Mouse (Mus musculus) heart, embryonic 16.5 days (tissue): ENCODE measurements around the gene Tmem184a. TPM values are rescaled to one million over a fixed set of nuclear protein-coding genes. Genes with fewer than 3 reads are reported as not detected.
A peak's percentile ranks its signal among the peaks of the same experiment; 100 is the strongest.

Experiments used
- ATAC-seq: fragments of 200-750 bp; cut with Nextera tagmentation; replicated peaks from 2 replicates; pipeline ENCODE4 v1.8.0; 2017; ENCODE audit warnings: moderate number of reproducible peaks; ENCODE audit not compliant: insufficient read depth, low FRiP score; ENCODE audit errors: extremely low read depth
- H3K27ac ChIP-seq: fragments of 300-500 bp; sonication (generic); 2 replicates; pipeline ENCODE4 v1.5.1; 2014; ENCODE audit warnings: mild to moderate bottlenecking, low read length, control low read depth, moderate library complexity
- H3K27me3 ChIP-seq: fragments of 300-500 bp; sonication (generic); 2 replicates; pipeline ENCODE4 v1.6.1; 2014; ENCODE audit warnings: low read length, mixed read lengths; ENCODE audit not compliant: control insufficient read depth, insufficient read depth
- H3K36me3 ChIP-seq: fragments of 300-500 bp; sonication (generic); 2 replicates; pipeline ENCODE4 v1.6.1; 2014; ENCODE audit not compliant: control insufficient read depth, insufficient read depth
- H3K4me1 ChIP-seq: fragments of 300-500 bp; sonication (generic); 2 replicates; pipeline ENCODE4 v1.6.1; 2014; ENCODE audit warnings: low read length, mixed read lengths; ENCODE audit not compliant: control insufficient read depth, insufficient read depth
- H3K4me2 ChIP-seq: fragments of 300-500 bp; sonication (generic); 2 replicates; pipeline ENCODE4 v1.6.1; 2014; ENCODE audit warnings: low read depth, mild to moderate bottlenecking, control low read depth, low read length
- H3K4me3 ChIP-seq: fragments of 300-500 bp; sonication (generic); 2 replicates; pipeline ENCODE4 v1.5.1; 2014; ENCODE audit warnings: mild to moderate bottlenecking, control low read depth, low read length
- H3K9ac ChIP-seq: fragments of 300-500 bp; sonication (generic); 2 replicates; pipeline ENCODE4 v1.6.1; 2014; ENCODE audit warnings: low read length, control low read depth
- H3K9me3 ChIP-seq: fragments of 300-500 bp; sonication (generic); replicated peaks from 2 replicates; pipeline ENCODE4 v1.6.1; 2016; ENCODE audit warnings: low read length; ENCODE audit not compliant: control insufficient read depth
- WGBS: fragments of 180-500 bp; shearing (Covaris S2); extraction: QIAGEN DNeasy Blood & Tissue Kit; methylation state at CpG from one replicate; pipeline ENCODE4 v1.1.7; 2014; 5-methylcytosine and 5-hydroxymethylcytosine counted together
- polyA plus RNA-seq: library from polyadenylated mRNA; unstranded; fragments of >200 nt; fragmentation: Nextera tagmentation; extraction: Ambion mirVana; gene quantifications from 2 replicates; pipeline ENCODE4 v1.2.1, GENCODE M21; 2015

The Tmem184a gene
- polyA plus RNA-seq, 1 experiment from 2014 or later: 0.46 TPM

DNA sequence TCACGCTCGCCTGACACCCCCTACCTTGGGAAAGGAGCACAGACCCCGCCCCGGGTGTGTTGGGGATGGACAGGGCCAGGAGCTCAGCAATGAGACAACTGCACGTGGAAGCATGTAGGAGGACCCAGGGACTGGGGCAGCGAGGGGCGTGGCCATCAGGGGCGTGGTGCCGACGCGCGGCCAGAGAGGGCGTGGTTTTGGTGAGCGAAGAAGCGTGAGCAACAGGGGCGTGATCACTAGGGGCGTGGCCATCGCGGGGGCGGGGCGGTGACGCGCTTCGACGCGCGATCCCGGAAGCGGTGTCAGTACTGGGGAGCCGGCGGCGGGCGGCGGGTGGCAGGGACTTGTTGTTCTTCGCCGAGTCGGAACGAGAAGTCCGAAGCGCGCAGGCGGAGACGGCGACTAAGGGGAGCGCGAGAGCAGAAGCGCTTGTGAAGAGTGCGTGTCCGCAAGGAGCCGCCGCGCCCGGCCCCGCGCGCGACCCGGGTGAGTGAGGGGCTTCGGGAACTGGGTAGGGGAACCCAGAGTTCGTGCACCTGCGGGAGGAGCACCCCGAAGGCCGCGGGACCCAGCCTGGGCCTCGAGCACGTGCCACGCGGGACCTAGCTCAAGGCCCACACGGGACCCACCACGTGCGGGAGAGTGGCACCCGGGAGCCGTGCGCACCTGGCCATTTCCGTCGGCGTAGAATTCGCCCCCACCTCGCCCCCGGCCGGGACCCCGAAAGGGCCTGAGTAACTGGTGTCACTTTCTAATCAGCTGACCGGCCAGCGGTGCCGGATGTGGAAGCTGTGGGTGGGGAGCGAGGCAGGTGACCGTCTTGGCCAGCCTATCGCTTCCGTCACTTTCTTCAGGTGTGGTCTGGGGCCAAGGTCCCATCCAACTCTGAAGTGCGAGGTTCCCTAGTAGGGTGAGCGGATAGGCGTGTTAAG lies 28.2 kb downstream of the Tmem184a start, which contains the start of gene Mafk:
Gene Mafk (plus strand): TSS at position 287 of the 932 bp plus-strand sequence.
- WGBS: under 1% methylated on average over 92 of the region's 92 CpGs
- no peaks in the 10 kb centered on the region for H3K36me3 ChIP-seq
- H3K4me3 ChIP-seq: peak within 1 kb of the TSS; percentile 99
- peak within 1 kb of the TSS; percentile 93 for H3K27ac ChIP-seq
- H3K9me3 ChIP-seq: no peaks in the 10 kb centered on the region
- peaks cover 46% of the 10 kb centered on the region for H3K4me1 ChIP-seq
- ATAC-seq: peak; percentile 84
- H3K4me2 ChIP-seq: peak within 1 kb of the TSS; percentile 99
- peak within 1 kb of the TSS; percentile 96 for H3K9ac ChIP-seq
- no peaks in the 10 kb centered on the region for H3K27me3 ChIP-seq

DNA sequence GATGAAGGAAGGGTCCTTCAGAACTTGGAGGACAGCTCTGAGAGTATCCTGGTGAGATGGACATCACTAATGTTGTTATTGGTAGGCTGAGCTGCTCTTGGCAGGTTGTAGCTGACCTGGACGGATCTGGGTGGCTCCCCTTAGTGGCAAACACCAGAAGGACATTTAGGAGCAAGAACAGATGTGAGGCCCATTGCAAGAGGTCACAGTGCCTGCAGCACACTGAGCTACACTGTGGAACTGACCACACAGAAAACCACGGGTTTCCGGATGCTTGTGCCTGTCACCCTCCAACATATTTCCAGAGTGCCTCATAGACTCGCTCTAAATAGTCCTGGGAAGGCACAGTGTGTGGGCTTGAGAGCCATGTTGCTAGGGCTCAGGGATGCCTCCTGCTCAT lies 30.3 kb downstream of the Tmem184a start:
- Histone ChIP-seq H3K9me3 (no peaks in the 10 kb centered on the region), H3K27me3 (no peaks in the 10 kb centered on the region), H3K4me3 (no peak overlapping the region)

DNA sequence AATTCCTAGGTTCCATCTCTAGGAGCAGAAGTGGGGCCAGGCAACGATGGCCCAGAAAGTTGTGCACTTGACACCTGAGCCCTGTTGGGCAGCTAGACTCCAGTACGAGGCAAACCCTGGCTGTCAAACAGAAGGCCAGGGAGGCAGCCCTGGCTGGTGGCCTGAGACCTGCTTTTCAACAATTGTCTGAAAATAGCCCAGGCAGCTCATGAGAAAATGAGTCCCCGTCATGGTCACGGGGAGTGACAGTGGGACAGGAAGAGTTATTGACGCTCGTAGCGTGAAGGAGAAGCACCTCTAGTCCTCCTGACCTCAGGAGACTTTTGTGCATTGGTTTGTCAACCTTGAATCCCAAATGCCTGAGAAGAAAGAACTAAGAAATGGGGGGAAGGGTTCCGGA lies 38.3 kb downstream of the Tmem184a start:
- Histone ChIP-seq H3K36me3 (no peaks in the 10 kb centered on the region), H3K27me3 (no peaks in the 10 kb centered on the region), H3K9me3 (no peaks in the 10 kb centered on the region), H3K9ac (no peak overlapping the region), H3K4me2 (no peak overlapping the region), H3K4me1 (no peaks in the 10 kb centered on the region), H3K27ac (no peak overlapping the region), H3K4me3 (no peak overlapping the region)
- ATAC-seq: no peak
- 62% methylated on average over 8 of the region's 8 CpGs for WGBS

More for the DNA sequence above, 30.3 kb downstream of the Tmem184a start:
- Histone ChIP-seq H3K4me1 (peaks cover 26% of the 10 kb centered on the region), H3K9ac (no peak overlapping the region), H3K27ac (no peak overlapping the region), H3K4me2 (no peak overlapping the region), H3K36me3 (no peaks in the 10 kb centered on the region)
- ATAC-seq: no peak
- WGBS: 60% methylated on average over 4 of the region's 4 CpGs

DNA sequence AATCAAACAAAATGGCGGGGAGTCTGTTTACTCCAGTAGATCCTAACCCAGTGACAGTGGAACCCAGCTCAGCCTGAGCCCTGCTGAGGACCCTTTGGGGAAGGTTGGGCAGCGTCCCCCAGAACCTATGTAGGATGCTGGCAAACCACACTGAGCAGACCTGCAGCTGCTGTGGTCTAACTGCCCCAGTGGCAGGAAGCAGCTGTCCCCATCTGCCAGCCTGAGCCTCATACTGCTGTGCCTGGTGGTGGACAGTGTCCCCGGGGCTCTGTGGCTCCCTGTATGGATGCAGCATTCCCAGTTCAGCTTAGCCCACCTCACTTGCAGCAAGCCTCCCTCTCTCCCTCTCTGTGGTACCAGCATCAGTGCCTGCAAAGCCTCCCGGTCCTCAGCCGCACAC lies 42.8 kb downstream of the Tmem184a start:
- ATAC-seq: peak; percentile 49

DNA sequence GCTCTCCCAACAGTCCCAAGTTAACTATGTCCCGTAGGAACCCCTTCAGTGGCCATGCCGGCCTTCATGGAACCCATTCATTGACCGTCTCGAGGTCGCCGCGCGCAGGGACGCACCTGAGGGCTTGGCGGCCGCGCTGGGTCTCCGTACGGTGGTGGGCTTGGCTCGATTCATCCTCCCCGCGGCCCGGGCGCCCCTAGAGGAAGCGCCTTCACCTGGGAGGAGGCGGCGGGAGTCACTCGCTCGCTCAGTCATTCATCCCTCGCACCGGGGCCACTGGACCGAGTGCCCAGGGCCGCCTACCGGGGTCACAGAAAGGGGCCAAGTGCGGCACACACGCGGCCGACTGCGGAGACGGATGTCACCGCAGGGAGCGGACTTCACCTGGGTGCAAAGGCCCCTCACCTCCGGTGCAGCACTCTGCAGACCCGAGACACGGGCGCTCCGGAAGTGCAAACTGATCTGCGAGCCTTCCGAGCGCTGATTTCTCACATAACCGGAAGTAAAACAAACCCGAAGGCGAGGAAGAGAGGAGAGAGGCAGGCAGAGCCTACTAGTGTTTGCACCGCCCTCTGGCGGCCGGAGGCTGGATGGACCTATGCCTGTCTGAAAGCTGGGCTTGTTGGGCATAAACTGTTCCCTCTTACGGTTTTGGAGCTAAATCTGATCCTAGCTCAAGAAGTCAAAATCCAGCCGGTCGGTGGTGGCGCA lies 44.3 kb downstream of the Tmem184a start, which contains the start of gene Ints1:
Gene Ints1 (minus strand): TSS at position 459 of the 711 bp plus-strand sequence.
- peak; percentile 85 for ATAC-seq
- H3K4me2 ChIP-seq: peak within 1 kb of the TSS; percentile 92
- H3K9me3 ChIP-seq: no peaks in the 10 kb centered on the region
- WGBS: under 1% methylated on average over 55 of the region's 55 CpGs
- H3K9ac ChIP-seq: peak within 1 kb of the TSS; percentile 93
- H3K27me3 ChIP-seq: no peaks in the 10 kb centered on the region
- H3K36me3 ChIP-seq: peaks cover 27% of the 10 kb centered on the region
- H3K4me3 ChIP-seq: peak within 1 kb of the TSS; percentile 97
- peak within 1 kb of the TSS; percentile 46; the same call in 1 of the 2 replicates for H3K27ac ChIP-seq
- H3K4me1 ChIP-seq: peaks cover 8% of the 10 kb centered on the region

More for the DNA sequence above, 42.8 kb downstream of the Tmem184a start:
- H3K27me3 ChIP-seq: no peaks in the 10 kb centered on the region
- H3K4me3 ChIP-seq: no peak overlapping the region
- H3K4me2 ChIP-seq: no peak overlapping the region
- H3K36me3 ChIP-seq: peaks cover 12% of the 10 kb centered on the region
- peak overlapping the region; percentile 36; the same call in 1 of the 2 replicates for H3K27ac ChIP-seq
- peaks cover 8% of the 10 kb centered on the region for H3K4me1 ChIP-seq
- H3K9me3 ChIP-seq: no peaks in the 10 kb centered on the region
- H3K9ac ChIP-seq: no peak overlapping the region
- 66% methylated on average over 5 of the region's 5 CpGs for WGBS

DNA sequence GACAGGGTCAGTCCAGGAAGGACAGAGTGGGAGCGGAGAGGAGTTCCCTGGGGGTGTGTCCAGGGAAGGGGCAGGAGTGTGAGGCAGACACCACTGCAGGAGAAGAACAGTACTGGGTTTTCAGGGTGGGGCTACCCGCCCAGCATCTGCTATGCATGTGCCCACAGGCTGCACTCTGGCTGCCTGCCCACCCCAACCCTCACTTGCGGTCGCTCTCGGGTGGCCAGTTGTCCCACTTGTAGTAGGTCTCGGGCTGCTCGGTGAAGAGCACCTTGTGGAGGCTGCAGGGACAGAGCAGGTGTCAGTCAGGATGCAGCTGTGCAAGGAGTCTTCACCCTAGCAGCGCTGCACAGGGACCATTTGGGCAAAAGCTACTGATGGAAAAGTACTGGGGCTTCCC lies 51.5 kb downstream of the Tmem184a start:
- 90% methylated on average over 8 of the region's 8 CpGs for WGBS

DNA sequence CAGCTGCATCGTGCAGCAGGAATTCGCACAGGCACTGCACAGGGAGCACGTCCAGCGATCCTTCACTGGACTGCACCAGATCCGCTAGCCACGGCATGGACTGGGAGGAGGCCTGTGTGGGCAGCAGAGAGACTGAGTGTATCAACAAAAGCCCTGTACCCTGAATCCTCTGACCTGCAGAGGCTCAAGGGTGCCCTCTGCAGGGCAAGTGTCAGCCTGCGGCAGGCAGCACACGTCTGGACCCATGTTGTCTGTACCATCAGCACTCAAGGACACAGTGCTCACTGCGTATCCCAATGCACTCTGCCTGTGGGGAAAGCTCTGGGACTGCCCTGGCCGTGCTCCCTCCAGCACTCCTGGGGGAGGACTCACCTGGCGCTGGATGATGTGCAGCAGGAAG lies 55.4 kb downstream of the Tmem184a start:
- H3K4me1 ChIP-seq: no peaks in the 10 kb centered on the region
- no peak overlapping the region for H3K9ac ChIP-seq
- H3K9me3 ChIP-seq: no peaks in the 10 kb centered on the region
- H3K4me3 ChIP-seq: no peak overlapping the region
- H3K36me3 ChIP-seq: peaks cover 63% of the 10 kb centered on the region
- 72% methylated on average over 11 of the region's 11 CpGs for WGBS
- no peak overlapping the region for H3K4me2 ChIP-seq
- no peak for ATAC-seq
- no peaks in the 10 kb centered on the region for H3K27me3 ChIP-seq
- H3K27ac ChIP-seq: no peak overlapping the region

More for the DNA sequence above, 51.5 kb downstream of the Tmem184a start:
- Histone ChIP-seq H3K4me1 (no peaks in the 10 kb centered on the region), H3K27me3 (no peaks in the 10 kb centered on the region), H3K4me3 (no peak overlapping the region), H3K9ac (no peak overlapping the region), H3K27ac (no peak overlapping the region), H3K36me3 (peaks cover 63% of the 10 kb centered on the region), H3K9me3 (no peaks in the 10 kb centered on the region), H3K4me2 (no peak overlapping the region)
- no peak for ATAC-seq

DNA sequence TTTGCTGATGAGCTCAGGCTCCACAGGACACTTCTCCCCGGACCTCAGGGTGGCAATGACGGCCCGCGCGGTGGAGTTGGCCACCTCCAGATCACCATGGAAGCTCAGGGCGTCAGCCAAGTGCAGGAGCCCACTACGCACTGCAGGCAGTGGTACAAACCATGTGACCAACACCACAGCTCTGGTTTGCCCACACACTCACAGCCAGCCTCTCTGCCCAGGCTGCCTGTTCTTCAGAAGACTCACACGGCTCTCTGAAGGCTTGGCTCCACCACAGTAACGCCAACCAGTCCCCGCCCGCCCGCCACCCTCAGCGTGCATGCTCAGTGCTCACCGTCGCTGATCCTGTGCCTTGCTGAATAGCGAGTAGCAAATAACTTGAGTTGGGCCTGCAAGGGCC lies 61.6 kb downstream of the Tmem184a start:
- no peaks in the 10 kb centered on the region for H3K4me1 ChIP-seq
- no peak for ATAC-seq
- WGBS: 85% methylated on average over 16 of the region's 16 CpGs

More for the DNA sequence above, 61.6 kb downstream of the Tmem184a start:
- Histone ChIP-seq H3K36me3 (peaks cover 58% of the 10 kb centered on the region), H3K9me3 (no peaks in the 10 kb centered on the region), H3K27ac (no peak overlapping the region), H3K4me3 (no peak overlapping the region), H3K4me2 (no peak overlapping the region), H3K9ac (no peak overlapping the region), H3K27me3 (no peaks in the 10 kb centered on the region)
